Mouse (Mus musculus) midbrain, embryonic 12.5 days (tissue): Measurements from ENCODE around the gene Acadm. TPM values are rescaled to one million over a fixed set of nuclear protein-coding genes. Genes with fewer than 3 reads are reported as not detected.

Experiments used
- ATAC-seq: fragments of 200-750 bp; cut with Nextera tagmentation; 2 replicates; pipeline ENCODE4 v1.8.0; 2017; ENCODE audit warnings: low read depth, moderate TSS enrichment, moderate library complexity; ENCODE audit not compliant: low FRiP score
- H3K27ac ChIP-seq: fragments of 300-500 bp; sonication (generic); replicated peaks from 2 replicates; pipeline ENCODE4 v1.5.1; 2016; ENCODE audit warnings: mild to moderate bottlenecking
- H3K27me3 ChIP-seq: fragments of 300-500 bp; sonication (generic); 2 replicates; pipeline ENCODE4 v1.6.1; 2016; ENCODE audit warnings: mild to moderate bottlenecking
- H3K36me3 ChIP-seq: fragments of 300-500 bp; sonication (generic); 2 replicates; pipeline ENCODE4 v1.6.1; 2016
- H3K4me1 ChIP-seq: fragments of 300-500 bp; sonication (generic); 2 replicates; pipeline ENCODE4 v1.6.1; 2016
- H3K4me2 ChIP-seq: fragments of 300-500 bp; sonication (generic); replicated peaks from 2 replicates; pipeline ENCODE4 v1.6.1; 2016; ENCODE audit warnings: mild to moderate bottlenecking, moderate library complexity
- H3K4me3 ChIP-seq: fragments of 300-500 bp; sonication (generic); 2 replicates; pipeline ENCODE4 v1.5.1; 2016; ENCODE audit warnings: mild to moderate bottlenecking
- H3K9ac ChIP-seq: fragments of 300-500 bp; sonication (generic); replicated peaks from 2 replicates; pipeline ENCODE4 v1.6.1; 2016; ENCODE audit warnings: mild to moderate bottlenecking, moderate library complexity
- H3K9me3 ChIP-seq: fragments of 300-500 bp; sonication (generic); 2 replicates; pipeline ENCODE4 v1.6.1; 2016; ENCODE audit warnings: mild to moderate bottlenecking
- WGBS: fragments of 180-500 bp; shearing (Covaris S2); methylation state at CpG from one replicate; pipeline ENCODE4 v1.1.7; 2016; 5-methylcytosine and 5-hydroxymethylcytosine counted together
- polyA plus RNA-seq: library from polyadenylated mRNA; unstranded; fragments of >200 nt; fragmentation: Nextera tagmentation; extraction: Ambion mirVana; gene quantifications from 2 replicates; pipeline ENCODE4 v1.2.1, GENCODE M21; 2016

Acadm gene
- 54.6 and 55.0 TPM in 2 replicates for polyA plus RNA-seq

- peak within 1 kb of the TSS; percentile 78 for H3K4me3 ChIP-seq
- peak within 1 kb of the TSS; percentile 70 for H3K9ac ChIP-seq
- peak; percentile 97 for ATAC-seq
- peak within 1 kb of the TSS; percentile 81 for H3K27ac ChIP-seq
- H3K4me2 ChIP-seq = peak within 1 kb of the TSS; percentile 64
- under 1% methylated on average over 41 of the region's 41 CpGs for WGBS
- H3K27me3 ChIP-seq = no peaks in the 10 kb centered on the region
- no peaks in the 10 kb centered on the region for H3K9me3 ChIP-seq
- H3K36me3 ChIP-seq = no peaks in the 10 kb centered on the region
- peaks cover 11% of the 10 kb centered on the region for H3K4me1 ChIP-seq
Observed at GRCm38 (mm10) chr3:153944335-153944990, at the start of gene Acadm. TSS of gene Acadm (minus strand) at chr3:153944632.

GRCm38 (mm10) chr3:153984428-153985340 is 40.3 kb upstream of the Acadm start:
- Histone ChIP-seq H3K9me3 (no peaks in the 10 kb centered on the region), H3K4me3 (no peak overlapping the region), H3K36me3 (no peaks in the 10 kb centered on the region), H3K27me3 (no peaks in the 10 kb centered on the region), H3K27ac (no peak overlapping the region), H3K4me2 (no peak overlapping the region), H3K4me1 (no peaks in the 10 kb centered on the region), H3K9ac (no peak overlapping the region)
- ATAC-seq = peak; percentile 44; the same call in 1 of the 2 replicates
- WGBS = 56% methylated on average over 10 of the region's 10 CpGs

GRCm38 (mm10) chr3:153980611-153981010 is 36.2 kb upstream of the Acadm start:
- 39% methylated on average over 2 of the region's 2 CpGs for WGBS
- Histone ChIP-seq H3K4me2 (no peak overlapping the region), H3K36me3 (no peaks in the 10 kb centered on the region)

GRCm38 (mm10) chr3:153975791-153976190 is 31.4 kb upstream of the Acadm start:
- H3K4me2 ChIP-seq = no peak overlapping the region
- H3K36me3 ChIP-seq = no peaks in the 10 kb centered on the region
- no peak overlapping the region for H3K9ac ChIP-seq
- H3K4me1 ChIP-seq = peaks cover 18% of the 10 kb centered on the region
- peaks cover 44% of the 10 kb centered on the region for H3K27me3 ChIP-seq
- no peak overlapping the region for H3K27ac ChIP-seq
- no peak for ATAC-seq
- H3K9me3 ChIP-seq = no peaks in the 10 kb centered on the region
- WGBS = 72% methylated on average over 7 of the region's 7 CpGs
- H3K4me3 ChIP-seq = no peak overlapping the region

More at GRCm38 (mm10) chr3:153980611-153981010, 36.2 kb upstream of the Acadm start:
- Histone ChIP-seq H3K27ac (no peak overlapping the region), H3K9ac (no peak overlapping the region), H3K4me1 (no peaks in the 10 kb centered on the region), H3K9me3 (no peaks in the 10 kb centered on the region), H3K27me3 (peaks cover 8% of the 10 kb centered on the region; the same call in 1 of the 2 replicates), H3K4me3 (no peak overlapping the region)
- no peak for ATAC-seq

- peak overlapping the region; percentile 68; the same call in 1 of the 2 replicates for H3K4me3 ChIP-seq
- 0 out of 2 replicates have a peak, but pooled peaks have one; percentile 3 for ATAC-seq
Observed at GRCm38 (mm10) chr3:153975060-153975459, 30.6 kb upstream of the Acadm start.

GRCm38 (mm10) chr3:153973949-153974760 is 29.7 kb upstream of the Acadm start:
- Histone ChIP-seq H3K4me1 (peaks cover 18% of the 10 kb centered on the region), H3K27me3 (peaks cover 44% of the 10 kb centered on the region), H3K9me3 (no peaks in the 10 kb centered on the region), H3K27ac (no peak overlapping the region), H3K36me3 (no peaks in the 10 kb centered on the region), H3K9ac (peak overlapping the region; percentile 68), H3K4me2 (peak overlapping the region; percentile 98), H3K4me3 (peak overlapping the region; percentile 68)
- peak; percentile 23; the same call in 1 of the 2 replicates for ATAC-seq
- WGBS = 2% methylated on average over 21 of the region's 21 CpGs

More at GRCm38 (mm10) chr3:153975060-153975459, 30.6 kb upstream of the Acadm start:
- Histone ChIP-seq H3K9me3 (no peaks in the 10 kb centered on the region), H3K9ac (no peak overlapping the region), H3K4me2 (peak overlapping the region; percentile 98), H3K27ac (no peak overlapping the region), H3K36me3 (no peaks in the 10 kb centered on the region), H3K4me1 (peaks cover 18% of the 10 kb centered on the region), H3K27me3 (peaks cover 44% of the 10 kb centered on the region)
- 5% methylated on average over 6 of the region's 6 CpGs for WGBS

GRCm38 (mm10) chr3:153973171-153973948 is 28.9 kb upstream of the Acadm start, which contains the start of gene Slc44a5:
TSS of gene Slc44a5 (plus strand) at chr3:153973436.
- peak within 1 kb of the TSS; percentile 68 for H3K4me3 ChIP-seq
- peak within 1 kb of the TSS; percentile 98 for H3K4me2 ChIP-seq
- no peaks in the 10 kb centered on the region for H3K9me3 ChIP-seq
- peak within 1 kb of the TSS; percentile 68 for H3K9ac ChIP-seq
- H3K27ac ChIP-seq = no peak within 1 kb of the TSS
- peak; percentile 83 for ATAC-seq
- peaks cover 18% of the 10 kb centered on the region for H3K4me1 ChIP-seq
- no peaks in the 10 kb centered on the region for H3K36me3 ChIP-seq
- peaks cover 44% of the 10 kb centered on the region for H3K27me3 ChIP-seq
- WGBS = under 1% methylated on average over 65 of the region's 66 CpGs

- Histone ChIP-seq H3K4me3 (no peak overlapping the region), H3K36me3 (no peaks in the 10 kb centered on the region), H3K9me3 (no peaks in the 10 kb centered on the region), H3K4me2 (no peak overlapping the region), H3K27ac (no peak overlapping the region), H3K4me1 (peaks cover 8% of the 10 kb centered on the region), H3K9ac (no peak overlapping the region), H3K27me3 (peaks cover 26% of the 10 kb centered on the region)
- ATAC-seq = no peak
- WGBS = 84% methylated on average over 4 of the region's 4 CpGs
Observed at GRCm38 (mm10) chr3:153969451-153969850, 25.0 kb upstream of the Acadm start.

- H3K27me3 ChIP-seq = peaks cover 17% of the 10 kb centered on the region
- ATAC-seq = no peak
- 37% methylated on average over 4 of the region's 4 CpGs for WGBS
- H3K4me3 ChIP-seq = no peak overlapping the region
- no peak overlapping the region for H3K27ac ChIP-seq
- H3K9me3 ChIP-seq = no peaks in the 10 kb centered on the region
- H3K36me3 ChIP-seq = no peaks in the 10 kb centered on the region
- H3K4me2 ChIP-seq = no peak overlapping the region
- H3K9ac ChIP-seq = no peak overlapping the region
- no peaks in the 10 kb centered on the region for H3K4me1 ChIP-seq
Observed at GRCm38 (mm10) chr3:153968549-153968948, 24.1 kb upstream of the Acadm start.

GRCm38 (mm10) chr3:153967447-153967846 is 23.0 kb upstream of the Acadm start:
- 86% methylated on average over 5 of the region's 5 CpGs for WGBS
- no peaks in the 10 kb centered on the region for H3K4me1 ChIP-seq
- H3K36me3 ChIP-seq = no peaks in the 10 kb centered on the region

More at GRCm38 (mm10) chr3:153967447-153967846, 23.0 kb upstream of the Acadm start:
- H3K4me2 ChIP-seq = no peak overlapping the region
- no peak overlapping the region for H3K27ac ChIP-seq
- no peak overlapping the region for H3K9ac ChIP-seq
- peaks cover 6% of the 10 kb centered on the region; the same call in 1 of the 2 replicates for H3K27me3 ChIP-seq
- H3K9me3 ChIP-seq = no peaks in the 10 kb centered on the region
- no peak overlapping the region for H3K4me3 ChIP-seq
- ATAC-seq = no peak
